Mouse (Mus musculus) small intestine, adult 2 months (tissue): ENCODE data around the gene Creb5. TPM values are rescaled to one million over a fixed set of nuclear protein-coding genes. Genes with fewer than 3 reads are reported as not detected.

ENCODE experiments used
- H3K27ac ChIP-seq: fragments of 200-500 bp; 2 replicates; pipeline ENCODE4 v1.5.1; 2012; ENCODE audit warnings: low read depth, low read length, control low read depth, inconsistent platforms; ENCODE audit not compliant: insufficient read depth
- H3K27me3 ChIP-seq: fragments of 200-500 bp; 2 replicates; pipeline ENCODE4 v1.6.1; 2012; ENCODE audit warnings: mild to moderate bottlenecking, moderate library complexity, low read length, inconsistent platforms; ENCODE audit not compliant: control insufficient read depth, insufficient read depth
- H3K36me3 ChIP-seq: fragments of 200-500 bp; 2 replicates; pipeline ENCODE4 v1.6.1; 2012; ENCODE audit warnings: mild to moderate bottlenecking, low read length, control low read depth, inconsistent platforms; ENCODE audit not compliant: control insufficient read depth, insufficient read depth
- H3K4me1 ChIP-seq: fragments of 200-500 bp; 2 replicates; pipeline ENCODE4 v1.6.1; 2012; ENCODE audit warnings: low read length, inconsistent platforms, mixed read lengths; ENCODE audit not compliant: control insufficient read depth, insufficient read depth, insufficient read length
- H3K4me3 ChIP-seq: fragments of 200-500 bp; 2 replicates; pipeline ENCODE4 v1.5.1; 2012; ENCODE audit warnings: low read depth, mild to moderate bottlenecking, control low read depth, inconsistent platforms, low read length, moderate library complexity
- CTCF ChIP-seq: fragments of 200-500 bp; IDR thresholded peaks from 2 replicates; pipeline ENCODE4 v1.5.1; 2012; ENCODE audit warnings: low read depth, mild to moderate bottlenecking, control low read depth, inconsistent platforms, low read length, moderate library complexity, mixed read lengths; ENCODE audit not compliant: insufficient replicate concordance, insufficient read length; ENCODE audit errors: extremely low read depth
- POLR2A ChIP-seq: fragments of 200-500 bp; IDR thresholded peaks from 2 replicates; pipeline ENCODE4 v1.6.1; 2012; ENCODE audit warnings: low read depth, mild to moderate bottlenecking, control low read depth, inconsistent platforms, low read length, moderate library complexity
- WGBS: fragments of 180-500 bp; shearing (Covaris S2); methylation state at CpG from one replicate; pipeline ENCODE4 v1.1.7; 2018; 5-methylcytosine and 5-hydroxymethylcytosine counted together
- polyA plus RNA-seq: library from polyadenylated mRNA; depleted of rRNA; stranded (reverse); fragments of >200 nt; gene quantifications from 2 replicates; pipeline ENCODE4 v1.2.3, GENCODE M21; 2012

The Creb5 gene
- polyA plus RNA-seq, 1 experiment = 1.1 TPM

GRCm38 (mm10) chr6:53469703-53470102, 182.6 kb downstream of the Creb5 start:
- TF ChIP-seq CTCF = no peak
- no peak for TF ChIP-seq POLR2A
- 57% methylated on average over 2 of the region's 2 CpGs for WGBS
- no peaks in the 10 kb centered on the region for H3K27me3 ChIP-seq
- no peak overlapping the region for H3K4me3 ChIP-seq
- no peaks in the 10 kb centered on the region for H3K4me1 ChIP-seq
- H3K36me3 ChIP-seq = no peaks in the 10 kb centered on the region
- no peak overlapping the region for H3K27ac ChIP-seq

- Histone ChIP-seq H3K27me3 (no peaks in the 10 kb centered on the region), H3K4me1 (no peaks in the 10 kb centered on the region), H3K36me3 (no peaks in the 10 kb centered on the region), H3K27ac (no peak overlapping the region), H3K4me3 (no peak overlapping the region)
- 66% methylated on average over 8 of the region's 8 CpGs for WGBS
- TF ChIP-seq CTCF (no peak), POLR2A (no peak)
These were observed 183.5 kb downstream of the Creb5 start for GRCm38 (mm10) chr6:53470559-53470958.

GRCm38 (mm10) chr6:53470999-53471591, 184.0 kb downstream of the Creb5 start:
- WGBS = 67% methylated on average over 9 of the region's 9 CpGs

GRCm38 (mm10) chr6:53472751-53473150, 185.7 kb downstream of the Creb5 start:
- no peaks in the 10 kb centered on the region for H3K36me3 ChIP-seq
- no peaks in the 10 kb centered on the region for H3K4me1 ChIP-seq
- 91% methylated on average over 7 of the region's 7 CpGs for WGBS
- no peak for TF ChIP-seq POLR2A
- no peak for TF ChIP-seq CTCF
- no peak overlapping the region for H3K27ac ChIP-seq
- H3K4me3 ChIP-seq = no peak overlapping the region
- H3K27me3 ChIP-seq = no peaks in the 10 kb centered on the region

More at GRCm38 (mm10) chr6:53470999-53471591, 184.0 kb downstream of the Creb5 start:
- H3K27me3 ChIP-seq = no peaks in the 10 kb centered on the region
- no peaks in the 10 kb centered on the region for H3K36me3 ChIP-seq
- H3K27ac ChIP-seq = no peak overlapping the region
- TF ChIP-seq POLR2A (no peak), CTCF (no peak)
- no peak overlapping the region for H3K4me3 ChIP-seq
- no peaks in the 10 kb centered on the region for H3K4me1 ChIP-seq

GRCm38 (mm10) chr6:53477501-53477900, 190.4 kb downstream of the Creb5 start:
- no peak overlapping the region for H3K27ac ChIP-seq
- WGBS = 86% methylated on average over 5 of the region's 5 CpGs

GRCm38 (mm10) chr6:53490917-53491316, 203.8 kb downstream of the Creb5 start:
- H3K27ac ChIP-seq = no peak overlapping the region
- no peaks in the 10 kb centered on the region for H3K4me1 ChIP-seq
- 91% methylated on average over 6 of the region's 6 CpGs for WGBS
- TF ChIP-seq POLR2A (no peak), CTCF (no peak)
- no peaks in the 10 kb centered on the region for H3K36me3 ChIP-seq
- no peaks in the 10 kb centered on the region for H3K27me3 ChIP-seq
- H3K4me3 ChIP-seq = no peak overlapping the region

More at GRCm38 (mm10) chr6:53477501-53477900, 190.4 kb downstream of the Creb5 start:
- Histone ChIP-seq H3K4me1 (no peaks in the 10 kb centered on the region), H3K36me3 (no peaks in the 10 kb centered on the region), H3K27me3 (no peaks in the 10 kb centered on the region), H3K4me3 (no peak overlapping the region)
- TF ChIP-seq POLR2A (no peak), CTCF (no peak)

GRCm38 (mm10) chr6:53491331-53491730, 204.3 kb downstream of the Creb5 start:
- TF ChIP-seq POLR2A = no peak
- TF ChIP-seq CTCF = no peak
- H3K36me3 ChIP-seq = no peaks in the 10 kb centered on the region
- 88% methylated on average over 4 of the region's 4 CpGs for WGBS
- no peak overlapping the region for H3K4me3 ChIP-seq
- no peaks in the 10 kb centered on the region for H3K4me1 ChIP-seq
- H3K27me3 ChIP-seq = no peaks in the 10 kb centered on the region
- H3K27ac ChIP-seq = no peak overlapping the region
